Mouse (Mus musculus): Measurements from ENCODE around the gene Bcl2l15. TPM values are rescaled to one million over a fixed set of nuclear protein-coding genes. Genes with fewer than 3 reads are reported as not detected.

The Bcl2l15 gene
- polyA plus RNA-seq, 1 experiment, result 3.0 TPM

- Histone ChIP-seq H3K27ac (ENCODE audit: insufficient read depth, low read length) (no peak overlapping the region), H3K4me1 (ENCODE audit: control insufficient read depth, insufficient read depth, low read length) (no peaks in the 10 kb centered on the region; the same call in 1 of the 2 replicates), H3K4me3 (ENCODE audit: insufficient read depth, low read length) (no peak overlapping the region)
- no peak for TF ChIP-seq POLR2A (IDR thresholded peaks at IDR 0.05; ENCODE audit: extremely low read depth, insufficient read depth, low read length)
- no peak for TF ChIP-seq CTCF (IDR thresholded peaks at IDR 0.05; ENCODE audit: extremely low read depth, insufficient read depth, low read length)
Measured at GRCm38 (mm10) chr3:103859851-103860391, 27.5 kb downstream of the Bcl2l15 start.

- Histone ChIP-seq H3K27ac (ENCODE audit: insufficient read depth, low read length) (no peak overlapping the region), H3K4me1 (ENCODE audit: control insufficient read depth, insufficient read depth, low read length) (no peaks in the 10 kb centered on the region; the same call in 1 of the 2 replicates), H3K4me3 (ENCODE audit: insufficient read depth, low read length) (no peak overlapping the region)
- TF ChIP-seq CTCF (IDR thresholded peaks at IDR 0.05; ENCODE audit: extremely low read depth, insufficient read depth, low read length), result no peak
- no peak for TF ChIP-seq POLR2A (IDR thresholded peaks at IDR 0.05; ENCODE audit: extremely low read depth, insufficient read depth, low read length)
Measured at GRCm38 (mm10) chr3:103862721-103863220, 30.4 kb downstream of the Bcl2l15 start.

DNA sequence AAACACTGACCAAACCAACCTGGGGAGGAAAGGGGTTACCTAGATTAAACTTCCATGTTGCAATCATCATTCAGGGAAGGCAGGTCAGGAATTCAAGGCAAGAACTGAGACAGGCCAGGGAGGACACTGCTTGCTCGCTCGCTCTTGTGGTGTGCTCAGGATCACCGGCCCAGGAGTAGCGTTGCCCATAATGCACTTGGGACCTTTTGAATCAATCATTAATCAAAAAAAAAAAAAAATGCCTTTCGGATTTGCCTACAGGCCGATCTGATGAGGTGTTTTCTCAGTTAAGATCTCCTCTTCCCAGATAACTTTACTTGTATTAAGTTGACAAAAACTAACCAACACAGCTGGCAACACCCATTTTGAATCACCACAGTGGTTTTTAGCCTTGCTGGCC, 31.8 kb downstream of the Bcl2l15 start:
- no peak overlapping the region for H3K4me3 ChIP-seq (ENCODE audit: insufficient read depth, low read length)

GRCm38 (mm10) chr3:103867424-103867971, 35.1 kb downstream of the Bcl2l15 start:
- H3K4me3 ChIP-seq (ENCODE audit: insufficient read depth, low read length), result no peak overlapping the region
- TF ChIP-seq POLR2A (IDR thresholded peaks at IDR 0.05; ENCODE audit: extremely low read depth, insufficient read depth, low read length) (no peak), CTCF (IDR thresholded peaks at IDR 0.05; ENCODE audit: extremely low read depth, insufficient read depth, low read length) (no peak)
- no peaks in the 10 kb centered on the region for H3K4me1 ChIP-seq (ENCODE audit: control insufficient read depth, insufficient read depth, low read length)
- H3K27ac ChIP-seq (ENCODE audit: insufficient read depth, low read length), result no peak overlapping the region

More for the DNA sequence above, 31.8 kb downstream of the Bcl2l15 start:
- H3K27ac ChIP-seq (ENCODE audit: insufficient read depth, low read length), result no peak overlapping the region
- TF ChIP-seq CTCF (IDR thresholded peaks at IDR 0.05; ENCODE audit: extremely low read depth, insufficient read depth, low read length) (no peak), POLR2A (IDR thresholded peaks at IDR 0.05; ENCODE audit: extremely low read depth, insufficient read depth, low read length) (no peak)
- no peaks in the 10 kb centered on the region; the same call in 1 of the 2 replicates for H3K4me1 ChIP-seq (ENCODE audit: control insufficient read depth, insufficient read depth, low read length)

DNA sequence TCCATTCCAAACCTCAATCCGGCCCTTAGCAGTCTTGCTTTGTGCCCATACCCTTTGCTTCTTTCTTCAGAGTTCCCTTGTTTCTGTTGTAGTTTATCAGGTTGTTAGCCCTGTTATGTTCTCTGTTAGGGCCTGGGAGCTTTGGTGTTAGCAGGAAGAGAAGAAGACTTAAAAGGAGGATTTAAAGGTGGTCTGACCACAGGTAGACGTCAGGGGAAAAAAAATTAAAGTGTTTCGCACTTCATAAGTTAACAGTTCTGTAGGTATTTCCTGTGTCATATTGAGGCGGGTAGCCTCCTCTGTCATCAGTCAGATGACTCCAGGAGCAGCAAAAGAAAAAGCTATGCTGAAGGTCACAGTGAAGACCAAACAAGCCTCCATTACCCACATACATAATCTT, 35.6 kb downstream of the Bcl2l15 start:
- Histone ChIP-seq H3K4me3 (ENCODE audit: insufficient read depth, low read length) (no peak overlapping the region), H3K4me1 (ENCODE audit: control insufficient read depth, insufficient read depth, low read length) (no peaks in the 10 kb centered on the region), H3K27ac (ENCODE audit: insufficient read depth, low read length) (no peak overlapping the region)
- no peak for TF ChIP-seq POLR2A (IDR thresholded peaks at IDR 0.05; ENCODE audit: extremely low read depth, insufficient read depth, low read length)
- no peak for TF ChIP-seq CTCF (IDR thresholded peaks at IDR 0.05; ENCODE audit: extremely low read depth, insufficient read depth, low read length)

- Histone ChIP-seq H3K4me1 (ENCODE audit: control insufficient read depth, insufficient read depth, low read length) (no peaks in the 10 kb centered on the region), H3K4me3 (ENCODE audit: insufficient read depth, low read length) (no peak overlapping the region), H3K27ac (ENCODE audit: insufficient read depth, low read length) (no peak overlapping the region)
- TF ChIP-seq POLR2A (IDR thresholded peaks at IDR 0.05; ENCODE audit: extremely low read depth, insufficient read depth, low read length) (no peak), CTCF (IDR thresholded peaks at IDR 0.05; ENCODE audit: extremely low read depth, insufficient read depth, low read length) (no peak)
Measured at GRCm38 (mm10) chr3:103872663-103873098, 40.3 kb downstream of the Bcl2l15 start.

DNA sequence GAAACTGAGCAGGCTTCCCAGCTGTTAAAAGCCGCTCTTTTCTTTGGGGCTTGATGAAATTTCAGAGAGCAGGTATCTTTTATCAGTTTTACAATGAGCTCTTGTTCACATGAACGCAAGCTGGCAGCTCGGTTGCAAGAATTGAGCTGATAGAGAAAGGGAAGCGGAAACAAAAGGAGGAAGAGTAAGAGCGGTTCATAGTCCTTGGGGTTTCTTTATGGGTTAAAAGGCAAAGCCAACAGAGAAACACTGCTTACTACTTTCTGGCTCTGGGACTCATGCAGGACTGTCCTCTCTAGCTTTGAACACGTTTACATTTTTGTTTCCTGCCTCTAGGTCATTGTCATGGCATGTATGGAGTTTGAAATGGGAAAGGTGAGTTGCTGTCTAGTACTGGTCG, 41.9 kb downstream of the Bcl2l15 start:
- no peak for TF ChIP-seq CTCF (IDR thresholded peaks at IDR 0.05; ENCODE audit: extremely low read depth, insufficient read depth, low read length)
- no peak for TF ChIP-seq POLR2A (IDR thresholded peaks at IDR 0.05; ENCODE audit: extremely low read depth, insufficient read depth, low read length)
- no peak overlapping the region for H3K27ac ChIP-seq (ENCODE audit: insufficient read depth, low read length)
- H3K4me1 ChIP-seq (ENCODE audit: control insufficient read depth, insufficient read depth, low read length), result no peaks in the 10 kb centered on the region
- no peak overlapping the region for H3K4me3 ChIP-seq (ENCODE audit: insufficient read depth, low read length)

- H3K27ac ChIP-seq (ENCODE audit: insufficient read depth, low read length), result no peak overlapping the region
Measured at GRCm38 (mm10) chr3:103885946-103886345, 53.5 kb downstream of the Bcl2l15 start.

DNA sequence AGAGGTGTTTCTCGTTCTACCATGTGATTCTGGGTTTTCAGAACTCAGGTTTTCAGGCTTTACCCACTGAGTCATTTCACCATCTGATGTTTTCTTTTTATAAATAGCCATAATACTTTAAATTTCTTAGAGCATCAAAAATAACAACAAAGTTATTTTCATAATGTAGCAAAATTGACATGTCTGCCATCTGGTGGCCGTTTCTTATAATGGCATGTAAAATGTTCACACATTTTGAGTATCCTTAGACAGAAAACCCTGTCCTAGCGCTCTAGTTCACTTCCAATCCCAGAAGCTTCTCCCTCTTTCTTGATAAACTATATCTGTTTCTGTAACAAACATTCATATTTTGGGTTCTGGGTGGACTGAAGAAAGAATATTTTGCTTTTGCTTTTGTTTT, 55.2 kb downstream of the Bcl2l15 start:
- H3K4me3 ChIP-seq (ENCODE audit: insufficient read depth, low read length), result no peak overlapping the region
- no peak for TF ChIP-seq POLR2A (IDR thresholded peaks at IDR 0.05; ENCODE audit: extremely low read depth, insufficient read depth, low read length)
- TF ChIP-seq CTCF (IDR thresholded peaks at IDR 0.05; ENCODE audit: extremely low read depth, insufficient read depth, low read length), result no peak
- H3K4me1 ChIP-seq (ENCODE audit: control insufficient read depth, insufficient read depth, low read length), result peaks cover 1% of the 10 kb centered on the region; the same call in 1 of the 2 replicates

More at GRCm38 (mm10) chr3:103885946-103886345, 53.5 kb downstream of the Bcl2l15 start:
- Histone ChIP-seq H3K4me1 (ENCODE audit: control insufficient read depth, insufficient read depth, low read length) (peaks cover 1% of the 10 kb centered on the region; the same call in 1 of the 2 replicates), H3K4me3 (ENCODE audit: insufficient read depth, low read length) (no peak overlapping the region)
- TF ChIP-seq CTCF (IDR thresholded peaks at IDR 0.05; ENCODE audit: extremely low read depth, insufficient read depth, low read length) (no peak), POLR2A (IDR thresholded peaks at IDR 0.05; ENCODE audit: extremely low read depth, insufficient read depth, low read length) (no peak)

DNA sequence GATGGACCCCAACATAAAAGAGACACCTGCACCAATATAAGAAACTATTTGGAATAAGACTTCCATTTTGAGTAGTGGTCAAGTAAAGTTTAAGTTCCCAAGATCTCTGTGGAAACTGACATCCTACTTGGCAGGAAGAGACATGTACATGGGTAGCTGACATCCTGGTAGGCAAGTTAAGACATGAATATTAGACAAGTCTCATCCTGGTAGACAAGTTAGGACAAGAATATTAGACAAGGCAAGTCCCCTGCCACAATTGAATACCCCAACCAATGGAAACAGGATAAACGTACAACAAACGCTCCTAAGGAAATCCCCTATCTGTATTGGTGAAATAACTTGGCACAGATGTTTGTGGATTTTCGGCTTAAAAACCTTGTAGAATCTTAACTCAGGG, 61.0 kb downstream of the Bcl2l15 start:
- Histone ChIP-seq H3K4me3 (ENCODE audit: insufficient read depth, low read length) (no peak overlapping the region), H3K4me1 (ENCODE audit: control insufficient read depth, insufficient read depth, low read length) (no peaks in the 10 kb centered on the region), H3K27ac (ENCODE audit: insufficient read depth, low read length) (no peak overlapping the region)
- TF ChIP-seq CTCF (IDR thresholded peaks at IDR 0.05; ENCODE audit: extremely low read depth, insufficient read depth, low read length) (no peak), POLR2A (IDR thresholded peaks at IDR 0.05; ENCODE audit: extremely low read depth, insufficient read depth, low read length) (no peak)

More for the DNA sequence above, 55.2 kb downstream of the Bcl2l15 start:
- H3K27ac ChIP-seq (ENCODE audit: insufficient read depth, low read length), result no peak overlapping the region

Other genes starting within 250 kb of the Bcl2l15 start
- 0.10 and 0.13 TPM in 2 replicates for gene Atg4a-ps, start 186.5 kb upstream of the Bcl2l15 start, polyA plus RNA-seq (2012; rRNA removed)
- 14.3 and 14.5 TPM in 2 replicates for gene Olfml3, start 94.6 kb upstream of the Bcl2l15 start, polyA plus RNA-seq (2012; rRNA removed)
- gene Gm10964, start 93.2 kb upstream of the Bcl2l15 start, polyA plus RNA-seq (2012; rRNA removed), result not detected in 2 replicates
- 41.2 and 42.0 TPM in 2 replicates for gene Hipk1, start 41.0 kb upstream of the Bcl2l15 start, polyA plus RNA-seq (2012; rRNA removed)
- gene Dclre1b, start 23.2 kb upstream of the Bcl2l15 start, polyA plus RNA-seq (2012; rRNA removed), result 5.8 and 6.6 TPM in 2 replicates
- gene Ap4b1, start 23.1 kb upstream of the Bcl2l15 start, polyA plus RNA-seq (2012; rRNA removed), result 14.8 and 15.6 TPM in 2 replicates
- gene Gm43064, start 23.0 kb upstream of the Bcl2l15 start, polyA plus RNA-seq (2012; rRNA removed), result 0.09 and 0.40 TPM in 2 replicates
- gene Ptpn22, start 27.2 kb downstream of the Bcl2l15 start, polyA plus RNA-seq (2012; rRNA removed), result 1.3 and 1.4 TPM in 2 replicates
- 9.5 and 9.8 TPM in 2 replicates for gene Rsbn1, start 81.5 kb downstream of the Bcl2l15 start, polyA plus RNA-seq (2012; rRNA removed)
- gene Phtf1, start 135.5 kb downstream of the Bcl2l15 start, polyA plus RNA-seq (2012; rRNA removed), result 25.3 and 27.7 TPM in 2 replicates